Mouse (Mus musculus) heart, postnatal 0 days (tissue): ENCODE results near the gene Xylt1.

Source experiments
- CTCF ChIP-seq: IDR thresholded peaks from 2 replicates; pipeline ENCODE4 v1.5.1; 2016; ENCODE audit warnings: antibody characterized with exemption, control low read depth, low read depth
- EP300 ChIP-seq: IDR thresholded peaks from 2 replicates; pipeline ENCODE4 v1.6.1; 2016; ENCODE audit warnings: antibody characterized with exemption, low read depth

DNA sequence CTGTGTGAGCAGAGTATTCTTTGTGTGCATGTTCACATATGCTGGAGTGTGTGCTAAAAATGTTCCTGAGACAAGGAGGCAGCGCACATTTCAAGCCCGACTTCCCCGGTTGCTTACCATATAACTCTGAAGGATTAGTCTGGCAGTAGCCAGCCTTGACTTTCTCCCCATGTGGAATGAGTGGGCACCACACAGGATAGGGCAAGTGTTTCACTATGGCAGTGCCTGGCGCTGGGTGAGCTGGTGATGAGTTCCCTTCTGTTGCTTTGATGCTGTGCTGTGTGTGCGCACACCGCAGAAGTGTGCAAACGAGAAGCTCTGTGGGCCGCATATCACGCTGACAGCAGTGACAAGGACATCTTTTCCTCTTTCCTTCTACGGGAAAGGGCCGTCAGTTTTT, 56.1 kb downstream of the Xylt1 start:
- TF ChIP-seq CTCF (no peak), EP300 (no peak)
